Mouse (Mus musculus) MN1 (cell line): ENCODE results near the gene Sbpl.
A peak's percentile ranks its signal among the peaks of the same experiment; 100 is the strongest.

Experiments used
- DNase-seq: peaks from one replicate; pipeline ENCODE4 v3.0.0-alpha.2; 2016; ENCODE audit warnings: low spot score

Gene Sbpl

GRCm38 (mm10) chr17:23955174-23955573, at the start of gene Sbpl:
Gene Sbpl, minus strand, starts transcription at chr17:23955274.
- no peak for DNase-seq

GRCm38 (mm10) chr17:24004071-24004665, 49.1 kb upstream of the Sbpl start:
- no peak for DNase-seq

- peak; percentile 43 for DNase-seq
Measured at GRCm38 (mm10) chr17:24000404-24000803, 45.3 kb upstream of the Sbpl start.

- no peak for DNase-seq
Measured at GRCm38 (mm10) chr17:23998383-23998782, 43.3 kb upstream of the Sbpl start.

- DNase-seq, result no peak
Measured at GRCm38 (mm10) chr17:23997901-23998300, 42.8 kb upstream of the Sbpl start, which contains the start of gene Prss22. Gene Prss22, minus strand, starts transcription at chr17:23998100.

DNA sequence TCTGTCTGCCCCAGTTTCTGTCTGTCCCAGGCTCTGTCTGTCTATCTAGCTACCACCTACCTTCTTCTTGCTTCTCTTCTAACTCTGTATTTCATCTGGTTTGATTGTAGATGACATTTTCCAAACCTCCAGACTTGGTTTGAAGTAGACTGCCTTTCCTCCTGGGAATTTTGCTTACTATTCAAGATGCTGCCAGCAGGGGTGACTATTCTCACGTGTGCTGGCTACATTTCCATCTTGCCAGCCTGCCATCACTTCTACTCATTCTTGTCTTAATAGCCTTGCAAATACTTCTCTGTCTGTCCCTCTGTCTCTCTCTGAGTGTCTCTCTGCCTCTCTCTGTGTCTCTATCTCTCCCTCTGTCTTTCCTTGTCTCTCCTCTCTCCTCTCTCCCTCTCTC, 40.3 kb upstream of the Sbpl start:
- peak; percentile 32 for DNase-seq

GRCm38 (mm10) chr17:23994667-23995066, 39.6 kb upstream of the Sbpl start:
- DNase-seq, result no peak

DNA sequence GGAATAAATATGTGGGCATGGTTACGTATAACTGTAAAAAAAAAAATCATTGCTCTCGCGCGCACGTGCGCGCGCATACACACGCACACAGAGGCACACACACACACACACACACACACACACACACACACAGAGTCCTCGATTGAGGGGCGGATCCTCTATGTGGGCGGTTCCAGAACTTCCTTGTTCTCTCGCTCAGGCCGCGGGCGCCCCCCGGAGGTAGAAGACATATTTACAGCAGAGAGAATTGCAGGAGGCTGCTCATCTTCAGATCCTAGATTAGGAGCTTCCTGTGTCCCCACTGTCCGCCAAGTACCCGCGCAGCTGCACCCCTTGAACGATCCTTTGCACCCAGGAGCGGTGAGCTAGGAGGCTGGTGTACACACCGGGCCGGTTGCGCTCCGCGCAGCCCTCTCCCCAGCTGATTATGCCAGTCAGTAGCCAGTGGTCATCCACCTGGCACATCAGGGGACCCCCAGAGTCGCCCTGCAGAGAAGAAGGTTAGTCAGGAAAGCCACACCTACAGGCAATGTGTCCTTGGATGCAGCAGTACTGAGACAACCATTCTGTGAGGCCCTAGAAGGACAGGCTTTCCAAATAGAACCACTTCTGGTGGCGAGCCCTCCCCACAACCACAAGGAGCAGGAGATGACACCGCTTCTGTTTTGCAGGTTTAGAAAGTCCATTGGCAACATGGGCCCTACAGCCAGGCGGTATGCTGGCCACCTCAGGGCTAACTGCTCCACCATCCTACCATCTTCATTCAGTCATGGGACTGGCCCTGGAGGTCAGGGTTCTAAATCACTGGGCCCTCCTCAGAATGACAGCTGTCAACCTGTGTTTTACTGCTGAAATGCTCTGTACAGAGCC, 38.7 kb upstream of the Sbpl start:
- no peak for DNase-seq

GRCm38 (mm10) chr17:23992789-23993553, 37.9 kb upstream of the Sbpl start:
- no peak for DNase-seq

- no peak for DNase-seq
Measured at GRCm38 (mm10) chr17:23989802-23990201, 34.7 kb upstream of the Sbpl start.

DNA sequence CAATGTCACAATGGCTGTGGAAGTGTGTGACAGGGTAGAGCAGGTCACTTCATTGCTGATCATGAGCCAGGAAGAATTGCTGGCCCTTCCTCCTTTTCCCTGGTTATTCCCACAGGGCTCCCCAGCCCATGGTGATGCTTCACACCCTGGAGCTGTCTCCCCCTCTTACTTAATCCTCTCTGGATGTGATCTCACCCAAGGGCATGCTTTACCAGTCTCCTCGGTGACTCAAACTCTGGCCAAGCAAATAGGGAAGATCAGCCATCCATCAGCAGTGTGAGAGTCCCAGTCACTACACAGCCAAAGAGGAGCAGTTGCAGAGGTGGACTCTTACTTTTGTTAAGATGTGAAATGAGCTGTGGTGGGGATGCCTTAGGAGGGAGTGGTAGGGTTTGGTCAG, 29.9 kb upstream of the Sbpl start:
- no peak for DNase-seq

- DNase-seq, result no peak
Measured at GRCm38 (mm10) chr17:23982912-23983311, 27.8 kb upstream of the Sbpl start.

DNA sequence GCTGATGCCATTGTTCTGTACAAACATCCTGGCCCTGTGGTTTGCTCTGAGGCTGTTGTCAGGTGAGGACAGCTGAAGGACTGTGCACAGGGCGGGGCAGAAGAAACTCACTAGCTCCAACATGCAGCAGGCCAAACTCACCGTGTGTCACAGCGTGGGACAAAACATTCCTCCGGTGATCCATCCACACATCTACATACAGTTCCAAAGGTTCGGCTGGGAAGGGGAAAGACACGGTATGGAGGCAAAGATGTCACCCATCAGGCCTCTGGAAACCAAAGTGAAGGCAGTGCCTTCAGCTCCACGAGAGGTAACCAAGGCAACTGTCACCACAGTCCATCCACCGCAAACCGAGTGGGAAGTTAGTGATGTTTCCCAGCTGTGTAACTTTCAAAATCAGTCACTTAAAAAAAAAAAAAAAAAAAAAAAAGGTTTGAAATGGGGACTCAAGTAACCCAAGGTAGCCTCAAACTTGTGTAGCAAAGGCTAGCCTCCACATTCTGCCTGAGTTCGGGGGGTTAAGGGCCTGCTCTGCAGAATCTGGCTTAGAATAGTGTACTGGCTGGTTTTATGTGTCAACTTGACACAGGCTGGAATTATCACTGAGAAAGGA, 25.3 kb upstream of the Sbpl start, which contains the start of gene Prss30:
Gene Prss30, minus strand, starts transcription at position 270 of the 613 bp plus-strand sequence.
- DNase-seq, result no peak

GRCm38 (mm10) chr17:23979471-23979870, 24.4 kb upstream of the Sbpl start:
- no peak for DNase-seq

DNA sequence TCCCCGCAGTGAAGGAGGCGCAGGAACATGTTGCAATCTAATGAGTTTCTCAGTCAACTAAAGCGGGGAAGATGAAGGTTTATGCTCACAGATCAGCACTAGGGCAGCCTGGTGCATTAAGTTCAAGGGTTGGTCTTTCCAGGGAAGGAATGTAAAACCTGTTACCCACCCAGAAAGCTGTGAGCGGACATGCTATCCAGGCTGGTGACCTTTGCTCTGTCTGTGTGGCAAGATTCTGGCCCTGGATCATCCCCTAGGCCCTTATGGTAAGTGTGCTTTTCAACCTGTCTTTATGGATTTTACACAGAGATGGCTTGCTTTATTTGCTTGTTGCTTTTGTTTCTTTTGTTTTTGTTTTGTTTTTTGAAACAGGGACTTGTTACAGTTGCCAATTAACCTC, 21.6 kb upstream of the Sbpl start:
- no peak for DNase-seq

- no peak for DNase-seq
Measured at GRCm38 (mm10) chr17:23971315-23971714, 16.2 kb upstream of the Sbpl start.

- peak; percentile 37 for DNase-seq
Measured at GRCm38 (mm10) chr17:23969231-23969630, 14.2 kb upstream of the Sbpl start.

DNA sequence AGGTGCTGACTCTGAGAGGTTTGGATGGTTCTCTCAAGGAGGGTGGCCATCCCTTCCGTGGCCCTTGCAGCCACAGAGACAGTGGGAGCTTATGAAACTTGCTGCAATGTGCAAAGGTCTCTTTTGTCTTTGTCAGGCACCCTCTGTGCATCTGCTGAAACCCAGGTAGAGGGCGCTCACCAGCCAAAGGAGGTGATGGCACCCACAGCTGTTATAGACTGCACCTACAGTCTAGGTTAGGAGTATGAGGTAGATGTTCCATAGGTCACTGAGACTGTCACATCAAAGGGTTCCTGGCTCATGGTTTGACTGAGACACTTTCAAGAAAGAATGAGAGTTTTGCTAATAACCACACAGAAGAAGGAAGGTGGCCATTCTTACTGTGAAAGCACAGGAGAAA, 13.7 kb upstream of the Sbpl start:
- no peak for DNase-seq

GRCm38 (mm10) chr17:23966658-23967401, 11.8 kb upstream of the Sbpl start:
- no peak for DNase-seq

- no peak for DNase-seq
Measured at GRCm38 (mm10) chr17:23965805-23966425, 10.8 kb upstream of the Sbpl start.

- no peak for DNase-seq
Measured at GRCm38 (mm10) chr17:23961573-23962122, 6.6 kb upstream of the Sbpl start.
